Mouse (Mus musculus): ENCODE data around the gene Sult5a1.

GRCm38 (mm10) chr8:123117744-123118143, 40.4 kb downstream of the Sult5a1 start:
- TF ChIP-seq CTCF (conservative IDR thresholded peaks at IDR 0.05; ENCODE audit: insufficient read depth, insufficient read length, low read depth, low read length) = no peak
- no peak for TF ChIP-seq POLR2A (IDR thresholded peaks at IDR 0.05; ENCODE audit: low read depth, low read length)
